Mouse (Mus musculus): ENCODE measurements around the gene P2rx1. TPM values are rescaled to one million over a fixed set of nuclear protein-coding genes. Genes with fewer than 3 reads are reported as not detected.

The P2rx1 gene
- polyA plus RNA-seq, 1 experiment from 2014 or later: 33.7 TPM

DNA sequence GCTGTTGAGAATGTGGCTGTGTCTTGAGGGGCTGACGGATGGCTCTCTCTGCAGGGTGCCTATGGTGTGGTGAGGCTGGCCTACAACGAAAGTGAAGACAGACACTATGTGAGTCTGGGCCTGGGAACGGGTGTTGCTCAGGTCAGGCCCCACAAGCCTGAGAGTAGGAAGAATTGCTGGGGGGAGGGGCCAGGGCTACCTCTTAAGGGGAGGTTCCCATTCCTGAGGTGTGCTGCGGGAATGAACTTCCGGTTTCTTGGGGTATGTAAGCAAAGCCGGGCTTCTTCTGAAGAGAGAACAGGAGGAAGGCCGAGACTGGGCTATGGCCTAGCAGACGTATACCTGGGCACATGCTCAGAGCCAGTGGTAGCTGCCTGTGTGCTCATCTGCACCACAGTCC is 28.1 kb downstream of the P2rx1 start:
- H3K9ac ChIP-seq: no peak overlapping the region
- H3K4me2 ChIP-seq: no peak overlapping the region; the same call in 1 of the 2 replicates
- ATAC-seq (ENCODE audit: insufficient read depth, low FRiP score, low read depth): no peak

DNA sequence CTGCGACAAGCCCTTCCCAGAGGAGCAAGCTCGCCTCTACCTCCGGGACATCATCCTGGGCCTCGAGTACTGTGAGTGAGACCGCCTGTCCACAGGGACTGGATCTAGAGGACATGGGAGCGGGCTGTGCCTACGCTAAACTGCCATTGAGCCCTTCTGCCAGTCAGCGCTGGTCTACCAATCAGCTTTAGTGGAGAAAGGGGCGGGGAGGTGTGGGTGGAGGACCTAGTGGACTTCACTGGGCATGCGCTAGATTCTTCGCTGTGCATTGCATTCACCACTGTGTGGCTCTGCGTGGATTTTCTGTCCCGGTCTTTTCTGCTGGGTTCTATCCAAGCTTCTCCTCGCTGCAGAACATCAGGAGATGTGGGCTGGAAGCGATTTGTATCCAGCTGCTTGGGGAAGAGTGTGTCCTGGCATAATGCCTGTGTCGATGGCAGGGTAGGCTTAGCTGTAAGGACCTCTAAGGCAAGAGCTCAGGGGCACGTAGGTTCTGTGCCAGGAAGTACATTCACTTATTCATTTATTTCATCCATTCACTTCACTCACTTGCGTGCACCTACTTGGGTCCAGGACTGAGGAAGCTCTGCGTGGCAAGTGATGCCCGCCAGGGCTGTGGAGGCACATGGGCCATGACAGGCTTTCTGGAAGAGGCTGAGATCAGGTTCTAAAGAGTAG is 32.1 kb downstream of the P2rx1 start:
- peak overlapping the region; percentile 72 for H3K27ac ChIP-seq

More for the DNA sequence above, 28.1 kb downstream of the P2rx1 start:
- H3K4me3 ChIP-seq (replicated peaks): no peak overlapping the region
- WGBS: 52% methylated on average over 8 of the region's 8 CpGs
- peaks cover 29% of the 10 kb centered on the region; the same call in 1 of the 2 replicates for H3K4me1 ChIP-seq
- H3K27me3 ChIP-seq (replicated peaks): no peaks in the 10 kb centered on the region
- no peaks in the 10 kb centered on the region for H3K9me3 ChIP-seq
- H3K27ac ChIP-seq: no peak overlapping the region
- H3K36me3 ChIP-seq: peaks cover 6% of the 10 kb centered on the region; the same call in 1 of the 2 replicates

DNA sequence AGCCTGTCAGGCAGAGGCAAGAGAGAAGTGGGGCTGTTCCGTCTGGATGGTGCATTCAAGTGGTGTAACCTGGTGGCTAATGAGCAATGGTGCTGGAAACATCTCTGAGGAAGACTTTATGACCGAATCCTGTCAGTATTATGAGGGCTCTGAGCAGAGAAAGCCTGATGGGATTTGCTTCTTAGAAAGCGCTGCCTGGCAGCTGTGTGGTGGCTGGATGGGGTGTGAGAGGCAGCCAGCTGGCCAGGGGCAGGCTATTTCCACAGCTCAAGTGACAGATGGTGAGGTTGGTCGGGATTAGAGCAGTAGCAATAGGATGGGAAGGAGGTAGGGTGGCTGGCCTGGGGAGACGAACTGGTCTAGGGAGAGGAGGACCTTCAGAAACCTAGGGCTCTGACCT is 32.6 kb downstream of the P2rx1 start:
- Histone ChIP-seq H3K9ac (no peak overlapping the region), H3K27me3 (replicated peaks) (no peaks in the 10 kb centered on the region), H3K4me3 (replicated peaks) (no peak overlapping the region), H3K27ac (peak overlapping the region; percentile 70), H3K4me1 (peaks cover 12% of the 10 kb centered on the region; the same call in 1 of the 2 replicates), H3K4me2 (no peak overlapping the region), H3K36me3 (peaks cover 6% of the 10 kb centered on the region; the same call in 1 of the 2 replicates), H3K9me3 (no peaks in the 10 kb centered on the region)
- WGBS: 76% methylated on average over 5 of the region's 5 CpGs
- ATAC-seq (ENCODE audit: insufficient read depth, low FRiP score, low read depth): no peak

More for the DNA sequence above, 32.1 kb downstream of the P2rx1 start:
- no peaks in the 10 kb centered on the region for H3K9me3 ChIP-seq
- H3K36me3 ChIP-seq: peaks cover 6% of the 10 kb centered on the region; the same call in 1 of the 2 replicates
- peak overlapping the region; percentile 69 for H3K4me2 ChIP-seq
- H3K4me3 ChIP-seq (replicated peaks): peak overlapping the region; percentile 36
- 26% methylated on average over 20 of the region's 20 CpGs for WGBS
- no peak overlapping the region for H3K9ac ChIP-seq
- peak; percentile 86 for ATAC-seq (ENCODE audit: insufficient read depth, low FRiP score, low read depth)
- H3K27me3 ChIP-seq (replicated peaks): no peaks in the 10 kb centered on the region
- peaks cover 11% of the 10 kb centered on the region; the same call in 1 of the 2 replicates for H3K4me1 ChIP-seq

DNA sequence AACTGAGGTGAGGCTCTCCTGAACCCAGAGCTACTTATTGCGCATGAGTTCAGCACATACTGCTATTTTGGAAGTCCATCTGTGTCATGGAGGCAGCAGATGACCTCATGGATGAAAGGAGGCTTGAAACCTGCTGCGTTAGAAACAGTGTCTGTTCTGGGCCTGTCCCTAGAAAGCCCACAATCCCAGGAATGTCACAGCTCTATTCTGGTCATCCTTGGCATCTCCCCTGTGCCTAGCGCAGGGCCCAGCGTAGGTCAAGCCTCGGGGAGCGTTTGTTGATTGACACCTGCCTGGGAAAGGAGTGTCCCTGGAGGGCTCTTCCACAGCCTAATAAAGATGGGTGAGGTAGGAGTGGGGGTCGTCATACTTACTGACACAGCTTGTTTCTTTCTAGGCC is 37.2 kb downstream of the P2rx1 start:
- no peak for ATAC-seq (ENCODE audit: insufficient read depth, low FRiP score, low read depth)
- 83% methylated on average over 7 of the region's 7 CpGs for WGBS
- no peak overlapping the region for H3K4me3 ChIP-seq (replicated peaks)
- no peaks in the 10 kb centered on the region for H3K36me3 ChIP-seq
- H3K4me1 ChIP-seq: peaks cover 9% of the 10 kb centered on the region; the same call in 1 of the 2 replicates
- H3K4me2 ChIP-seq: no peak overlapping the region
- no peaks in the 10 kb centered on the region for H3K9me3 ChIP-seq
- H3K27me3 ChIP-seq (replicated peaks): no peaks in the 10 kb centered on the region
- no peak overlapping the region for H3K27ac ChIP-seq
- no peak overlapping the region for H3K9ac ChIP-seq

DNA sequence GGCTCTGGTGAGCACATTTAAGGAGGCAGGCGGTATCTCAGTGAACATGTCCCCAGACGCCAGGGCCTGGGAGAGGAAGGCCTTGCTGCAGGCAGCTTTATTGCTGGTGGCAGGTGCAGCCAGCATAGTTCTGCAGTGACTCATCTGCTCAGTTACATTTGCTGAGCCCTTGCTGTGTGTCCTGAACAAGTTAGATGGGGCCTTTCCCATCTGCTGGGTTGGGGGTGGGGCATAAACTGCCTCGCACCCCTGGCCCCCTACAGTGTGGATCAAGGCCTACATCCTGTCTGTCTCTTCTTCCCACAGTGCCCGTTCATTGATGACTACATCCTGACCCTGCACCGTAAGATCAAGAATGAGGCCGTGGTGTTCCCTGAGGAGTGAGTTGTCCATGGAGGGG is 38.0 kb downstream of the P2rx1 start:
- Histone ChIP-seq H3K36me3 (no peaks in the 10 kb centered on the region), H3K4me1 (0 out of 2 replicates have a peak, but pooled peaks cover 4% of the 10 kb centered on the region), H3K27me3 (replicated peaks) (no peaks in the 10 kb centered on the region), H3K27ac (no peak overlapping the region), H3K9me3 (no peaks in the 10 kb centered on the region), H3K4me2 (no peak overlapping the region), H3K9ac (no peak overlapping the region), H3K4me3 (replicated peaks) (no peak overlapping the region)
- ATAC-seq (ENCODE audit: insufficient read depth, low FRiP score, low read depth): no peak
- 54% methylated on average over 6 of the region's 6 CpGs for WGBS

DNA sequence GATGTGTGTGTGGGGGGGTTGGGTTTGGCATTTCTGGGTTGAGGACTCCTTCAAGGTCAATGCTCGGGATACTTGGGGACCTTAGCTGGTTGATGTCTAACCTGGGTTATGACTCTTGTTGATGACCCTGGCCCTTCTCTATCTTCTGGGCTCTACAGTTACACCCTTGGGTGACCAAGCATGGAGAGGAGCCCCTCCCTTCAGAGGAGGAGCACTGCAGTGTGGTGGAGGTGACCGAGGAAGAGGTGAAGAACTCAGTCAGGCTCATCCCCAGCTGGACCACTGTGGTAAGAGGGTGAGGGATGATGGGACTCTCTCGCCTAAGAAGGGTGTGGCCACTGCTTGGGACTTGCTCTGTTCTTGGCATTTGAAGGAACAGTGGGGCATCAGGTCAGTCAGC is 38.8 kb downstream of the P2rx1 start:
- Histone ChIP-seq H3K27me3 (replicated peaks) (no peaks in the 10 kb centered on the region), H3K27ac (no peak overlapping the region), H3K4me1 (0 out of 2 replicates have a peak, but pooled peaks cover 4% of the 10 kb centered on the region), H3K4me3 (replicated peaks) (no peak overlapping the region), H3K4me2 (no peak overlapping the region), H3K36me3 (no peaks in the 10 kb centered on the region), H3K9ac (no peak overlapping the region), H3K9me3 (no peaks in the 10 kb centered on the region)
- no peak for ATAC-seq (ENCODE audit: insufficient read depth, low FRiP score, low read depth)
- WGBS: 95% methylated on average over 3 of the region's 3 CpGs

DNA sequence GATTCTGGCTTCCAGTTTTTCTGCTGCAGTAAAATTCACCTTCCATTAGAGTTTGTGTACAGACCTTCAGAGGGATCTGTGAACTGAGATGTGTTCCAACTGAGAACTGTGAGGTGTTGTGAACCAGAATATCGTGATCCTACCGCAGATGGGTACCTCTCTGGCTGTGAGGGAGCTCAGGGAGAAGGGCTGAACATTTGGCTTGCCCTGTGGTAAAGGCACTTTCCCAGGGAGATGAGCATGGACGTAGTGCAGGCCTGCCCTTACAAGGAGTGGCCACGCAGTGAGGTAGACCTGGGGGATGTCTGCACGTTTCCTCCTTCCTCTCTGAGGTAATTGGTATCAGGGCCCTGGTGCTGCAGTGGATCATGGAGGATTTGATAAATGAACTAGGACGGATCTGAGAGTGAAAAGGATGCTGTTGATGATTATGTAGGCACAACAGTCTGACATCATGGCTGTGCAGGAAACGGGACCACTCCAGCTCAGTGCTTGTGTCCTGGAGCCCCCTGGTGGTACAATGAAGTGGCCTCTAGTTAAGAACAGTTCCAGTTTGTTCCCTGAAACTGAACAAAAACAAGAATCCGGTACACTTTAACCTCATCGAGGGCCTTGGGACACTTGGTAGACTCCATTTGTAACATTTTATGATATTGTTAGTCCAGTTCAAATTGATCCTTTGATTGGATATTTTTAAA is 40.3 kb downstream of the P2rx1 start:
- H3K4me1 ChIP-seq: 0 out of 2 replicates have a peak, but pooled peaks cover 5% of the 10 kb centered on the region
- H3K4me3 ChIP-seq (replicated peaks): no peak overlapping the region
- no peak overlapping the region for H3K4me2 ChIP-seq
- H3K27ac ChIP-seq: no peak overlapping the region
- H3K27me3 ChIP-seq (replicated peaks): no peaks in the 10 kb centered on the region
- no peaks in the 10 kb centered on the region for H3K36me3 ChIP-seq
- WGBS: 59% methylated on average over 9 of the region's 9 CpGs
- H3K9me3 ChIP-seq: no peaks in the 10 kb centered on the region
- ATAC-seq (ENCODE audit: insufficient read depth, low FRiP score, low read depth): peak; percentile 61; the same call in 1 of the 2 replicates
- H3K9ac ChIP-seq: no peak overlapping the region

DNA sequence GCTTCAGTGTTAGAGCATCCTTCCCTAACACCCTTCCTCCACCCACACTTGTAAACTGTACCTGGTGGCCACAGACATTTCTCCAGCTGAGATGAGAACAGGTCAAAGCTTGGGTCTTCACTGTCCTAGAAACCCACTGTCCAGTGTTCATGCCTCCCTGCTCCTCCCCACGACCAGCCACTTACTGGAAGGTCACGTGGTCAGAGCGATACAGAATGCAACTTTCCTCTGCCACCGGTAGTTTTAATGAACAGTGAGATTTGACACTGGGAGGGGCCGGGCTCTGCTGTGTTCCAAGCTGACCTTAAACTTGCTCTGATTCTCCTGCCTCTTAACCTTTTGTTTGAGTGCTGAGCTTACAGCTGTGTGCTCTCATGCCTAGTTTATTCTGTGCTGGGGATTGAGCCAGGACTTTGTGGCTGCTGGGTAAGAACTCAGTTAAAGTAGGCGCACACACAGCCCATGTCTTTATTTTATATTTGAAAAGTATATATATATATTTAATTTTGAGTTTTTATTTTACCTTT is 45.4 kb downstream of the P2rx1 start:
- H3K36me3 ChIP-seq: no peaks in the 10 kb centered on the region
- no peaks in the 10 kb centered on the region for H3K27me3 ChIP-seq (replicated peaks)
- no peak overlapping the region for H3K9ac ChIP-seq
- peaks cover 14% of the 10 kb centered on the region; the same call in 1 of the 2 replicates for H3K4me1 ChIP-seq
- no peak for ATAC-seq (ENCODE audit: insufficient read depth, low FRiP score, low read depth)
- no peak overlapping the region for H3K4me2 ChIP-seq
- 24% methylated on average over 6 of the region's 6 CpGs for WGBS
- H3K27ac ChIP-seq: no peak overlapping the region
- no peaks in the 10 kb centered on the region for H3K9me3 ChIP-seq
- no peak overlapping the region for H3K4me3 ChIP-seq (replicated peaks)

DNA sequence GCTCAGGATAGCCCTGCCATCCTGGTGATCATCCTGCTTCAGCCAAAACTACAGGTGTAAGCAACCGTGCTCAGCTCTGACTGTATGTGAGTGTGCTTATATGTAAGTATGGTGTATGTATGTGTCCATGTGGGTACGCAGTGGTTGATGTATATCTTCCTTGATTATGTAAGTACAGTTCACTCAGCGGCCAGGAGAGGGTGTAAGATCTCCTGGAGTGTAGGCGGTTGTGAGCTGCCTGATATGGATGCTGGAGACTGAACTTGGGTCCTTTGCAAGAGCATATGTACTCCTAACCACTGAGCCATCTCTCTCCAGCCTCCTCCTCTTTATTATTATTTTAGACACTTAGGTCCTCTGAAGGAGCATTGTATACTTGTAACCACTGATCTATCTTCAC is 45.9 kb downstream of the P2rx1 start:
- ATAC-seq (ENCODE audit: insufficient read depth, low FRiP score, low read depth): no peak
- Histone ChIP-seq H3K4me1 (peaks cover 14% of the 10 kb centered on the region; the same call in 1 of the 2 replicates), H3K9ac (no peak overlapping the region), H3K9me3 (no peaks in the 10 kb centered on the region), H3K27me3 (replicated peaks) (no peaks in the 10 kb centered on the region), H3K36me3 (no peaks in the 10 kb centered on the region), H3K4me3 (replicated peaks) (no peak overlapping the region), H3K4me2 (no peak overlapping the region), H3K27ac (no peak overlapping the region)
- 65% methylated on average over 4 of the region's 4 CpGs for WGBS

DNA sequence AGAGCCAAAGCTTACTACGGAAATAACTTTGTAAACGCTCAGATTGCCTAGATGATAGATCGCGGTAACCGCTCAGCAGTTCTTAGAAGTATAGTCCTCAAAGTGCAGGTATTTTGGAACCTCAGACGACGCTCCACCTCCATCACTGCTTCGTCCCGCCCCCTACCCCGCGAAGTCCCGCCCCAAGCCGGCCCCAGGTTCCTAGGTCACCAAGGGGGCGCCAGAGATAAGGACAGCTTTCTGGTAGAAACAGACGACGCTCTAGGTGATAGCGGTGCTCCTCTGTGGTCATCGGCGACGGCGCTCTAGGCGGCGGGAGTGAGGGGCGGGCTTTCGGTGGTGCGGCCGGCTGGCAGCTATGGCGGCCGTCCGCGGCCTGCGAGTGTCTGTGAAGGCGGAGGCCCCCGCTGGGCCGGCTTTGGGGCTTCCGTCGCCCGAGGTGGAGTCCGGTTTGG is 48.7 kb downstream of the P2rx1 start, which contains the start of gene Ncbp3:
Ncbp3 (plus strand) TSS at position 242 of the 455 bp plus-strand sequence.
- Histone ChIP-seq H3K9me3 (no peaks in the 10 kb centered on the region), H3K36me3 (peaks cover 11% of the 10 kb centered on the region; the same call in 1 of the 2 replicates), H3K4me3 (replicated peaks) (peak within 1 kb of the TSS; percentile 95), H3K9ac (peak within 1 kb of the TSS; percentile 93), H3K27ac (peak within 1 kb of the TSS; percentile 92), H3K4me2 (peak within 1 kb of the TSS; percentile 56), H3K27me3 (replicated peaks) (no peaks in the 10 kb centered on the region), H3K4me1 (peaks cover 14% of the 10 kb centered on the region; the same call in 1 of the 2 replicates)
- WGBS: under 1% methylated on average over 39 of the region's 39 CpGs
- ATAC-seq (ENCODE audit: insufficient read depth, low FRiP score, low read depth): peak; percentile 95

DNA sequence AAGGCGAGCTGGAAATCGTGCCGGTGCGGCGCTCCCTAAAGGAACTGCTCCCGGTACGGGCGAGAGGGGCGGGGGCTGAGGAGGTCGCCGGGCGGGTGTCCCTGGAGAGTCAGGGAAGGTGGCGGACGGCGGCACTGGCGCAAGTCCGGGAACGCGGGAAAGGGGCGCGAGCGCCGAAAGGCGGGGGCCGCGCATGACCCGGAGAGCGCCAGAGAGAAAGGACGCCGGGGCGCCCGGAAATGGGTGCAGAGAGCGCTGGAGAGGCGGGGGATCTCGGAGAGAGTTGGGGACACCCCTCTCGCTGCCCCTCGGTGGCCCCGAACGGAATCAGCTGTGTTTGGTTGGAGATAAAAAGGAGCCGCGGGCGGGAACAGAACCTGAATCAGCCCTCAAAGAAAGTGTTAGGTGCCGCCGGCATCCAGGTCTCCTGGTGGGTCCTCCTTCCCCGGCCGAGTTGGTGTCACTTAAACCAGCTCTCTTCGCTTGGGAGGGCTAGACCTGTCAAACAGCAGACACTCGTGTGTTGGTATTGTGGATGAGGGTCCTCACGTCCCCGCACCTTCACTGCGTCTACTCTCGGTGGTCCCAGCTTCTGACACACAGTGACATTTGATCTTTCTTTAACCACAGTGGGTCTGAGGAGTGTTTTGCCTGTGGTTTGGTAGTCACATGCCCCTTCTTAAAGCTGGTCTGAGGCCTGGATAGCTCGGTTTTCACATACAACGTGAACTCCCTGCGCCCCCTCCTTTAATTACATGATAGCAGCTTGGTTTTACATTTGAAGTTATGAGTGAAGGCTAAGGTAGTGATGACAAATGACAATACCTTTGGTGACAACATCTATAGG is 49.4 kb downstream of the P2rx1 start:
- Histone ChIP-seq H3K4me2 (peak overlapping the region; percentile 56), H3K27me3 (replicated peaks) (no peaks in the 10 kb centered on the region), H3K9ac (peak overlapping the region; percentile 93), H3K27ac (peak overlapping the region; percentile 92), H3K9me3 (no peaks in the 10 kb centered on the region), H3K4me3 (replicated peaks) (peak overlapping the region; percentile 95), H3K4me1 (peaks cover 14% of the 10 kb centered on the region; the same call in 1 of the 2 replicates), H3K36me3 (peaks cover 11% of the 10 kb centered on the region; the same call in 1 of the 2 replicates)
- 1% methylated on average over 55 of the region's 55 CpGs for WGBS
- ATAC-seq (ENCODE audit: insufficient read depth, low FRiP score, low read depth): peak; percentile 53
